Mouse (Mus musculus): ENCODE results near the gene Igflr1. TPM values are rescaled to one million over a fixed set of nuclear protein-coding genes. Genes with fewer than 3 reads are reported as not detected.

The Igflr1 gene
- polyA plus RNA-seq (2014; fragmentation: Nextera tagmentation; extraction: Ambion mirVana): 2.8 and 3.7 TPM in 2 replicates

DNA sequence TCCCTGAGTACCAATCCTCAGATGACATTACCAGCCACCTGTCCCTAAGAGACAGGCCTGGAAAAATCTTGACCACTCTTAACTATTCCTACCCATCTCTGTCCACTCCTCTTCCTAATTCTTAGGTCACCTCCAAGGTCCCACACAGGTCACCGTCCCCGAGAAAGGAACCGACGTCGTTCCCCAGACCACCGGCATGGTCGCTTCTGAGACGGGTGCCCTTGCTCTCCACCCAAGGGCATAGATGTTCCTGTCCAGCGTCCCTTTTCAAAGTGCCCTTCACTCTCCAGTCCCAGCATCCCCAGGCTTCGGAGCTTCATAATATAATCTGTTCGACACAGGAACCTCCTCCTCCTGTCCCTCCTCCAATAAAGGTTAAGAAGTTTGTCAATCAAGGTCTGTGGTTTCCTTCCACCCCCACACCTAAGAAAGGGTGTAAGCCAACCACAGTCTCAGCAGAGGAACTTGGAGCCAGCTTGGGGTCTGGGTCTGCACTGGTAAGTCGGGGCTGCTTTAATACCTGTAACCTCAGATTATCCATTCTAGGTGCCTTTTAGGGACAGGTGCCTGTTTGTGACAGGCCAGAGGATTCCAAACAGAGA is at the start of gene Igflr1:
Gene Igflr1 (plus strand): TSS at position 458 of the 602 bp plus-strand sequence.
- Histone ChIP-seq H3K9ac (replicated peaks; ENCODE audit: low read depth, low read length) (no peak within 1 kb of the TSS), H3K9me3 (ENCODE audit: control insufficient read depth, low read length) (no peaks in the 10 kb centered on the region), H3K4me3 (ENCODE audit: low read depth, low read length) (no peak within 1 kb of the TSS), H3K36me3 (ENCODE audit: control insufficient read depth, insufficient read depth, low read length) (peaks cover 37% of the 10 kb centered on the region), H3K4me2 (ENCODE audit: low read depth, low read length) (peak within 1 kb of the TSS; percentile 54; the same call in 1 of the 2 replicates), H3K27ac (ENCODE audit: low read depth, low read length) (no peak within 1 kb of the TSS), H3K4me1 (ENCODE audit: control insufficient read depth, insufficient read depth, low read length) (peaks cover 7% of the 10 kb centered on the region), H3K27me3 (ENCODE audit: control insufficient read depth, insufficient read depth, low read length) (no peaks in the 10 kb centered on the region)
- no peak for ATAC-seq (ENCODE audit: low read depth)
- WGBS: 96% methylated on average over 12 of the region's 12 CpGs

DNA sequence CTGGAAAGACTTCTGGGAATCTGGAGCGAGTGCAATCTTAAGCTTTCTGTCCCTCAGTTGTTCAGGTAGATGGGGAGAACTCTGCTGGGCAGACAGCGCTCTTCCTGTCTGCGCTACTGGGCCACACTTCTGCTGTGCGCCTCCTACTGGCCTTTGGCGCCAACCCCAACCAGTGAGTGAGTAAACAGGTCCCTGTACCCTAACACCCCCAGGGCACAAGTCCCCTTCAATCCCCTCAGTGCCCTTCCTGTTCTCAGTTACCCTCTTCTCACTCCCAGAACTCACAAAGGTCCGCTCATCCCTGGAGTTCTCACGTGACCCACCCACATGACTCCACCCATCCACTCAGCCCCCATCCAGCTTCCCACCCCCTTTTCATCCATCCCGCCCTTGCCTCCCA is 46.9 kb upstream of the Igflr1 start:
- Histone ChIP-seq H3K9ac (replicated peaks; ENCODE audit: low read depth, low read length) (no peak overlapping the region), H3K36me3 (ENCODE audit: control insufficient read depth, insufficient read depth, low read length) (peaks cover 9% of the 10 kb centered on the region), H3K27ac (ENCODE audit: low read depth, low read length) (no peak overlapping the region), H3K4me1 (ENCODE audit: control insufficient read depth, insufficient read depth, low read length) (no peaks in the 10 kb centered on the region), H3K4me2 (ENCODE audit: low read depth, low read length) (no peak overlapping the region), H3K27me3 (ENCODE audit: control insufficient read depth, insufficient read depth, low read length) (no peaks in the 10 kb centered on the region), H3K9me3 (ENCODE audit: control insufficient read depth, low read length) (no peaks in the 10 kb centered on the region), H3K4me3 (ENCODE audit: low read depth, low read length) (no peak overlapping the region)
- ATAC-seq (ENCODE audit: low read depth): no peak
- WGBS: 42% methylated on average over 8 of the region's 8 CpGs

DNA sequence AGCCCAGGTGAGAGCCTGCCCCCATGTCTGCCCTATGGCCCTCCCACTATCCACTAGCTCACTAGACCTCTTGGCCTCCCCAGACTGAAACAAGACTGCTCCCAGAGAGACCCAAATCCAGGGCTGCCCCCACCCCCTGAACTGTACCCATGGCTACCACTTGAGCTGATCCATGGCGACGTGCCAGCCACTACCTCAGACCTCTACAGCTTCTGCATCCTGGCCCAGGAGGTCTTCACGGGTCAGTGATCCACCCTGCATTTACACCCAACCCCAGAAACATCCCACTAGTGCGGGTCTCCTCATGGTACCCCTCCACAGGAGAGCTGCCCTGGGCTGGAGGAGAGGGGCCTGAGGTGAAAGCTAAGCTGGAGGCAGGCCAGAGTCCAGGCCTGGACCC is 44.8 kb upstream of the Igflr1 start:
- H3K4me1 ChIP-seq (ENCODE audit: control insufficient read depth, insufficient read depth, low read length): no peaks in the 10 kb centered on the region
- H3K4me3 ChIP-seq (ENCODE audit: low read depth, low read length): no peak overlapping the region
- no peaks in the 10 kb centered on the region for H3K9me3 ChIP-seq (ENCODE audit: control insufficient read depth, low read length)
- no peak overlapping the region for H3K27ac ChIP-seq (ENCODE audit: low read depth, low read length)
- 76% methylated on average over 4 of the region's 4 CpGs for WGBS
- no peak overlapping the region for H3K4me2 ChIP-seq (ENCODE audit: low read depth, low read length)
- no peak overlapping the region for H3K9ac ChIP-seq (replicated peaks; ENCODE audit: low read depth, low read length)
- 0 out of 2 replicates have a peak, but pooled peaks have one; percentile 15 for ATAC-seq (ENCODE audit: low read depth)
- H3K36me3 ChIP-seq (ENCODE audit: control insufficient read depth, insufficient read depth, low read length): peaks cover 28% of the 10 kb centered on the region
- no peaks in the 10 kb centered on the region for H3K27me3 ChIP-seq (ENCODE audit: control insufficient read depth, insufficient read depth, low read length)

DNA sequence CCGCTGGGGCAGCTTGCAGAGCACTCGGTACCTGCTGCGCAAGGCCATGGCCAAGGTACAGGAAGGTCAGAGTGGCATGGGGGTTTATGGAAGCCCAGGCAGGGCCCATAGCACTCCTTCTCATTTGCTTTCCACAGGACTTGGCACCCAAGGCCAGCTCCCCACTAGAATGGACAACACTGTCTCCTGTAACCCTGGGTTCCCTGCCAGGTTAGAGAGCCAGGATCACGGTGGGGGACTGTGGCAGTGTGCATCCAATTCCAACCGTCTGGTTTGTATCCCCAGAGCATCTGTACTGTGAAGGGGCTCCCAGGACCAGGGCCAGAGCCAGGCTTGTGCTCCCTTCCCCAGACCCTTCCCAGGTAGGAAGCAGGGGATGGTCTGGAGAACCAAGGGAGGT is 44.4 kb upstream of the Igflr1 start:
- ATAC-seq (ENCODE audit: low read depth): peak; percentile 10; the same call in 1 of the 2 replicates
- H3K27ac ChIP-seq (ENCODE audit: low read depth, low read length): no peak overlapping the region
- WGBS: 80% methylated on average over 5 of the region's 5 CpGs

DNA sequence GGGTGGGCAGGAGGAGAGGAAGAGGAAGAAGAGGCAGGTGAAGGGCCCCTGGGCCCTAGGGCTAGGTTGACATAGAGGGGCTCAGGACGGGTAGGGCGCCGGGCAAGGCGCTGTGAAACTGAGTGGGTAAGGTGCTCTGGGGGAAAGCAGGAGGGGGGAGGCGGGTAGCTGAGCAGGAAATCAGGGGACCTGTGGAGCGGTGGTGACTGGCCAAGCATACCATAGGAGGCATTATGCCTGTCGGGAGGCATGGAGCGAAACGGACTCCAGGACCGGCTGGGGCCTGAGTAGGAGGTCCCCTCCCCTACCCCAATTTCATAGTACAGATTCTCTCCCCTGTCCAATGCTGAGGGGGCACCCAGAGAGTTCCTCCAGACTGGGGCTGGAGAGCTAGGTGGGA is 42.4 kb upstream of the Igflr1 start:
- no peaks in the 10 kb centered on the region for H3K27me3 ChIP-seq (ENCODE audit: control insufficient read depth, insufficient read depth, low read length)
- H3K9ac ChIP-seq (replicated peaks; ENCODE audit: low read depth, low read length): no peak overlapping the region
- WGBS: 84% methylated on average over 10 of the region's 10 CpGs
- H3K36me3 ChIP-seq (ENCODE audit: control insufficient read depth, insufficient read depth, low read length): peaks cover 52% of the 10 kb centered on the region
- no peak overlapping the region for H3K4me3 ChIP-seq (ENCODE audit: low read depth, low read length)
- no peak overlapping the region for H3K27ac ChIP-seq (ENCODE audit: low read depth, low read length)
- ATAC-seq (ENCODE audit: low read depth): no peak
- H3K4me2 ChIP-seq (ENCODE audit: low read depth, low read length): no peak overlapping the region
- no peaks in the 10 kb centered on the region for H3K9me3 ChIP-seq (ENCODE audit: control insufficient read depth, low read length)
- H3K4me1 ChIP-seq (ENCODE audit: control insufficient read depth, insufficient read depth, low read length): no peaks in the 10 kb centered on the region

More for the DNA sequence above, 44.4 kb upstream of the Igflr1 start:
- no peaks in the 10 kb centered on the region for H3K9me3 ChIP-seq (ENCODE audit: control insufficient read depth, low read length)
- peaks cover 32% of the 10 kb centered on the region for H3K36me3 ChIP-seq (ENCODE audit: control insufficient read depth, insufficient read depth, low read length)
- H3K27me3 ChIP-seq (ENCODE audit: control insufficient read depth, insufficient read depth, low read length): no peaks in the 10 kb centered on the region
- H3K4me3 ChIP-seq (ENCODE audit: low read depth, low read length): no peak overlapping the region
- H3K4me1 ChIP-seq (ENCODE audit: control insufficient read depth, insufficient read depth, low read length): no peaks in the 10 kb centered on the region
- H3K9ac ChIP-seq (replicated peaks; ENCODE audit: low read depth, low read length): no peak overlapping the region
- H3K4me2 ChIP-seq (ENCODE audit: low read depth, low read length): no peak overlapping the region

DNA sequence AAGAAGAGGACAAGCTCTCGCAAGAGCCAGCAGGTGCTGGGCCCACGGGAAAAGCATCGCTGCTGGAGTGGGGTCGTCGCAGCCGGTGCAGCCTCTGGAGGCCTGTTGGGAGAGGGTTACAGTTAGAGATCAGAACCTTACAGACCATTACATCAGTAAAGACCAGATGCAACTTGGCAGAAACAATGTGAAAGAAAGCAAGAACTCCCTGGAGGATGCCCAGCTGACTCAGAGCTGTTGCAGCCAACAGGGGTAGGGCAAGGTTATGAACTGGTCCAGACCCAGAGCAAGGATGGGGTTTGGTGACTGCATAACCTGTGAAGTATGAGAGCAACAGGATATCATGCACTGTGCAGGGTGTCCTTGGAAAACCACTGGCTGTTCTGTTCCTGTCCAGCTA is 40.7 kb upstream of the Igflr1 start:
- no peaks in the 10 kb centered on the region for H3K27me3 ChIP-seq (ENCODE audit: control insufficient read depth, insufficient read depth, low read length)
- 77% methylated on average over 6 of the region's 6 CpGs for WGBS
- peaks cover 68% of the 10 kb centered on the region for H3K36me3 ChIP-seq (ENCODE audit: control insufficient read depth, insufficient read depth, low read length)

DNA sequence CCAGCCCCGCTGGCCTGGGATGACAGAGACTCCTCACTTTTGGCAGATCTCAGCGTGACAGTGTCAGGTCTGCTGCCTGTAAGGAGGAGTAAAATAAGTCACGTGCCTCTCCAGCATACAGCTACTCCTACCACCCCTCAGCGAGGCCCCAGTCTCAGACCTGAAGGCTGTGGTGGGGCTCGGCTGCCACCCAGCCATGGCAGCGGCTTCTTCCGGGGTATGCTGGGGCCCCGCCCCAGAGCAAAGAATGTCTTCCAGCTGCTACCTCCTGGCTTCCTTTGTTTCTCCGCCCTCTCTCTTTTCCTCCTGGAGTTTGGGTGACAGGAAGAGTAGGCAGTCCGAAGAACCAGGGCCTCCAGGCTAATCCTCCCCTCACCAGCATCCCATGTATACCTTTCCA is 39.3 kb upstream of the Igflr1 start:
- H3K9me3 ChIP-seq (ENCODE audit: control insufficient read depth, low read length): no peaks in the 10 kb centered on the region
- H3K9ac ChIP-seq (replicated peaks; ENCODE audit: low read depth, low read length): no peak overlapping the region
- no peaks in the 10 kb centered on the region for H3K4me1 ChIP-seq (ENCODE audit: control insufficient read depth, insufficient read depth, low read length)
- no peak for ATAC-seq (ENCODE audit: low read depth)
- no peak overlapping the region for H3K4me2 ChIP-seq (ENCODE audit: low read depth, low read length)
- peaks cover 83% of the 10 kb centered on the region for H3K36me3 ChIP-seq (ENCODE audit: control insufficient read depth, insufficient read depth, low read length)
- WGBS: 35% methylated on average over 10 of the region's 10 CpGs
- H3K27ac ChIP-seq (ENCODE audit: low read depth, low read length): no peak overlapping the region
- no peak overlapping the region for H3K4me3 ChIP-seq (ENCODE audit: low read depth, low read length)
- H3K27me3 ChIP-seq (ENCODE audit: control insufficient read depth, insufficient read depth, low read length): no peaks in the 10 kb centered on the region

More for the DNA sequence above, 40.7 kb upstream of the Igflr1 start:
- ATAC-seq (ENCODE audit: low read depth): no peak
- H3K4me3 ChIP-seq (ENCODE audit: low read depth, low read length): no peak overlapping the region
- H3K27ac ChIP-seq (ENCODE audit: low read depth, low read length): no peak overlapping the region
- no peaks in the 10 kb centered on the region for H3K4me1 ChIP-seq (ENCODE audit: control insufficient read depth, insufficient read depth, low read length)
- H3K4me2 ChIP-seq (ENCODE audit: low read depth, low read length): no peak overlapping the region
- H3K9ac ChIP-seq (replicated peaks; ENCODE audit: low read depth, low read length): no peak overlapping the region
- no peaks in the 10 kb centered on the region for H3K9me3 ChIP-seq (ENCODE audit: control insufficient read depth, low read length)

DNA sequence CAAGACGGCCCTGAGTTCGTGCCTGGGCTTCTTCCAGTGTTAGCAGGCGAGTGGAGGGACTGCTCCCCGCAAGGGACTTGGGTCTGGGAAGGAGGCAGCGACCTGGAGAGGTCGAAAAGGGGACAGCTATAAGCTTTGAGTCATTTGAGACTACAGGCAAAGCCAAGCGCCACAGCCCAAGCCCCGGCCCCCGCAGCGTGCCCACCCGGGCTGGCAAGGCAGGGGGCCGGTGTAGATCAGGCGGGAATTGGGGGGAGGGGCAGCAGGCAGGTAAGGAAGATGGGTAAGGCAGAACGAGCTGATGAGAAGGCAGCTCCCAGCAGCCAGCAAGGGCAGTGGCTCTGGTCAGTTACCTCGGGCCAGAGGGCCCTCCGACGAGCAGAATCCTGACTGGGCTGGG is 38.8 kb upstream of the Igflr1 start:
- no peak overlapping the region for H3K4me3 ChIP-seq (ENCODE audit: low read depth, low read length)
- no peaks in the 10 kb centered on the region for H3K27me3 ChIP-seq (ENCODE audit: control insufficient read depth, insufficient read depth, low read length)
- H3K36me3 ChIP-seq (ENCODE audit: control insufficient read depth, insufficient read depth, low read length): peaks cover 86% of the 10 kb centered on the region
- no peak overlapping the region for H3K27ac ChIP-seq (ENCODE audit: low read depth, low read length)
- no peaks in the 10 kb centered on the region for H3K9me3 ChIP-seq (ENCODE audit: control insufficient read depth, low read length)
- no peak overlapping the region for H3K4me2 ChIP-seq (ENCODE audit: low read depth, low read length)
- no peak for ATAC-seq (ENCODE audit: low read depth)
- WGBS: 26% methylated on average over 17 of the region's 17 CpGs
- H3K9ac ChIP-seq (replicated peaks; ENCODE audit: low read depth, low read length): no peak overlapping the region
- H3K4me1 ChIP-seq (ENCODE audit: control insufficient read depth, insufficient read depth, low read length): peaks cover 3% of the 10 kb centered on the region; the same call in 1 of the 2 replicates

DNA sequence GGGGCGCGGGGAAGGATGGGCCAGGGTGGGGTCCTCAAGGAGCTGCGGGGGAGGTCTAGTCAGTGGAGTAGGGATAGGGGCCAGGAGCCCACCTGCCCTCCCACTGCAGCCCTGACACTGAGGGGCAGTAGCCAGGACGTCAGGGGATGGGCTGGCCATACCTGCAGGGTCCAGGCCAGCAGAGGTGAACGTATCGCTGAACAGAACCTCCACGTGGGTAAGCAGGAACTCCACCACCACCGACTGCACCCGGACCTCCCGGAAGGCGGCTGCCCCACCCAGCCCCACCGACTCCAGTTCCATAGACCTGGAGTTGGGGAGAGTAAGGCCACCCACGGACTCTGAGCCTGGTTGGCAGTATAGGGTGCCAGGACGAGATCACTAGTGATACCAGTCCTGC is 38.2 kb upstream of the Igflr1 start:
- H3K4me3 ChIP-seq (ENCODE audit: low read depth, low read length): no peak overlapping the region
- H3K27ac ChIP-seq (ENCODE audit: low read depth, low read length): no peak overlapping the region
- H3K27me3 ChIP-seq (ENCODE audit: control insufficient read depth, insufficient read depth, low read length): no peaks in the 10 kb centered on the region
- peaks cover 9% of the 10 kb centered on the region for H3K4me1 ChIP-seq (ENCODE audit: control insufficient read depth, insufficient read depth, low read length)
- H3K36me3 ChIP-seq (ENCODE audit: control insufficient read depth, insufficient read depth, low read length): peaks cover 92% of the 10 kb centered on the region
- no peak overlapping the region for H3K9ac ChIP-seq (replicated peaks; ENCODE audit: low read depth, low read length)
- 81% methylated on average over 14 of the region's 14 CpGs for WGBS
- no peak overlapping the region for H3K4me2 ChIP-seq (ENCODE audit: low read depth, low read length)
- no peak for ATAC-seq (ENCODE audit: low read depth)
- no peaks in the 10 kb centered on the region for H3K9me3 ChIP-seq (ENCODE audit: control insufficient read depth, low read length)
